Mouse (Mus musculus) heart, embryonic 16.5 days (tissue): Measurements from ENCODE around the gene Sema5b. TPM values are rescaled to one million over a fixed set of nuclear protein-coding genes. Genes with fewer than 3 reads are reported as not detected.

Experiments
- ATAC-seq: fragments of 200-750 bp; cut with Nextera tagmentation; replicated peaks from 2 replicates; pipeline ENCODE4 v1.8.0; 2017; ENCODE audit warnings: moderate number of reproducible peaks; ENCODE audit not compliant: insufficient read depth, low FRiP score; ENCODE audit errors: extremely low read depth
- H3K27ac ChIP-seq: fragments of 300-500 bp; sonication (generic); 2 replicates; pipeline ENCODE4 v1.5.1; 2014; ENCODE audit warnings: mild to moderate bottlenecking, low read length, control low read depth, moderate library complexity
- H3K27me3 ChIP-seq: fragments of 300-500 bp; sonication (generic); 2 replicates; pipeline ENCODE4 v1.6.1; 2014; ENCODE audit warnings: low read length, mixed read lengths; ENCODE audit not compliant: control insufficient read depth, insufficient read depth
- H3K36me3 ChIP-seq: fragments of 300-500 bp; sonication (generic); 2 replicates; pipeline ENCODE4 v1.6.1; 2014; ENCODE audit not compliant: control insufficient read depth, insufficient read depth
- H3K4me1 ChIP-seq: fragments of 300-500 bp; sonication (generic); 2 replicates; pipeline ENCODE4 v1.6.1; 2014; ENCODE audit warnings: low read length, mixed read lengths; ENCODE audit not compliant: control insufficient read depth, insufficient read depth
- H3K4me2 ChIP-seq: fragments of 300-500 bp; sonication (generic); 2 replicates; pipeline ENCODE4 v1.6.1; 2014; ENCODE audit warnings: low read depth, mild to moderate bottlenecking, control low read depth, low read length
- H3K4me3 ChIP-seq: fragments of 300-500 bp; sonication (generic); 2 replicates; pipeline ENCODE4 v1.5.1; 2014; ENCODE audit warnings: mild to moderate bottlenecking, control low read depth, low read length
- H3K9ac ChIP-seq: fragments of 300-500 bp; sonication (generic); 2 replicates; pipeline ENCODE4 v1.6.1; 2014; ENCODE audit warnings: low read length, control low read depth
- H3K9me3 ChIP-seq: fragments of 300-500 bp; sonication (generic); replicated peaks from 2 replicates; pipeline ENCODE4 v1.6.1; 2016; ENCODE audit warnings: low read length; ENCODE audit not compliant: control insufficient read depth
- WGBS: fragments of 180-500 bp; shearing (Covaris S2); extraction: QIAGEN DNeasy Blood & Tissue Kit; methylation state at CpG from one replicate; pipeline ENCODE4 v1.1.7; 2014; 5-methylcytosine and 5-hydroxymethylcytosine counted together
- polyA plus RNA-seq: library from polyadenylated mRNA; unstranded; fragments of >200 nt; fragmentation: Nextera tagmentation; extraction: Ambion mirVana; gene quantifications from 2 replicates; pipeline ENCODE4 v1.2.1, GENCODE M21; 2015

Sema5b gene
- polyA plus RNA-seq, 1 experiment from 2014 or later = 3.1 TPM

DNA sequence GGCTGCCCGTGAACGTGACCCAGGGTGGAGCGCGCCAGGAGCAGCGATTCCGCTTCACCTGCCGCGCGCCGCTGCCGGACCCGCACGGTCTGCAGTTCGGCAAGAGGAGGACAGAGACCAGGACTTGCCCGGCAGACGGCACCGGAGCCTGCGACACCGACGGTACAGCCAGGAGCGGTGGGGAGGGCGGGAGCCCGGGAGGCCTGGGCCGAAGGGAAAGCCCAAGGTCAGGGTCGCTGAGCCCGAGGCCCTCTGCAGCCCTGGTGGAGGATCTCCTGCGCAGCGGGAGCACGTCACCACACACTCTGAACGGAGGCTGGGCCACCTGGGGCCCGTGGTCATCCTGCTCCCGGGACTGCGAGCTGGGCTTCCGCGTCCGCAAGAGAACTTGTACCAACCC lies 119.3 kb downstream of the Sema5b start:
- 4% methylated on average over 35 of the region's 36 CpGs for WGBS
- peak overlapping the region; percentile 62 for H3K9ac ChIP-seq
- H3K27ac ChIP-seq = no peak overlapping the region
- ATAC-seq = no peak
- H3K4me2 ChIP-seq = peak overlapping the region; percentile 81
- peak overlapping the region; percentile 54 for H3K4me3 ChIP-seq
- H3K4me1 ChIP-seq = 0 out of 2 replicates have a peak, but pooled peaks cover 2% of the 10 kb centered on the region
- H3K36me3 ChIP-seq = no peaks in the 10 kb centered on the region
- no peaks in the 10 kb centered on the region for H3K9me3 ChIP-seq
- H3K27me3 ChIP-seq = peaks cover 42% of the 10 kb centered on the region

- Histone ChIP-seq H3K36me3 (no peaks in the 10 kb centered on the region), H3K4me2 (no peak overlapping the region), H3K9me3 (no peaks in the 10 kb centered on the region), H3K27ac (no peak overlapping the region), H3K27me3 (peaks cover 25% of the 10 kb centered on the region), H3K4me3 (no peak overlapping the region), H3K4me1 (0 out of 2 replicates have a peak, but pooled peaks cover 2% of the 10 kb centered on the region), H3K9ac (no peak overlapping the region)
- WGBS = 91% methylated on average over 9 of the region's 9 CpGs
- no peak for ATAC-seq
Observed at GRCm38 (mm10) chr16:35663831-35664414, 123.0 kb downstream of the Sema5b start.

DNA sequence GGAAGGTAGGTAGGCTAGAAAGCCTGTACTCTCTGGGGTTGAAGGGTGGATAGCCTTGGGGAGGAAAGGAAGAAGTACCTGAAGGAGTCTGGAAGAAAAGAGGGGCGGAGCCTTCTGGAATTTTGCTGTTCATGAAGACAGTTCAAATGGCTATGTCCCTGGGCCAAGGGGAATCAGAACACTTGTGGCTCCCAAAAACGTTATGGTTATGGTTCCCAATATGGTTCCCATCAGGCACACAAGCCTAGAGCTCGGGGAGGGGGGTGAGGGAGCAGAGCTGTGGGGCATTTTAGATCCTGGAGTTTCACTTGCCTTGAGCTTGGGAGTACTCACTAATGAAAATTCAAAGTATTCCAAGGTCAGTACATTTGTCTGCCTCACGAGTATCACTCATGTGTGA lies 123.9 kb downstream of the Sema5b start:
- no peak overlapping the region for H3K9ac ChIP-seq

GRCm38 (mm10) chr16:35677511-35678113 lies 136.7 kb downstream of the Sema5b start:
- H3K36me3 ChIP-seq = no peaks in the 10 kb centered on the region
- WGBS = 35% methylated on average over 8 of the region's 8 CpGs
- ATAC-seq = no peak

More for the DNA sequence above, 123.9 kb downstream of the Sema5b start:
- no peak overlapping the region for H3K27ac ChIP-seq
- H3K36me3 ChIP-seq = no peaks in the 10 kb centered on the region
- no peaks in the 10 kb centered on the region for H3K9me3 ChIP-seq
- no peak overlapping the region for H3K4me2 ChIP-seq
- no peak for ATAC-seq
- no peak overlapping the region for H3K4me3 ChIP-seq
- WGBS = 70% methylated on average over 4 of the region's 4 CpGs
- H3K27me3 ChIP-seq = peaks cover 16% of the 10 kb centered on the region
- H3K4me1 ChIP-seq = 0 out of 2 replicates have a peak, but pooled peaks cover 2% of the 10 kb centered on the region

DNA sequence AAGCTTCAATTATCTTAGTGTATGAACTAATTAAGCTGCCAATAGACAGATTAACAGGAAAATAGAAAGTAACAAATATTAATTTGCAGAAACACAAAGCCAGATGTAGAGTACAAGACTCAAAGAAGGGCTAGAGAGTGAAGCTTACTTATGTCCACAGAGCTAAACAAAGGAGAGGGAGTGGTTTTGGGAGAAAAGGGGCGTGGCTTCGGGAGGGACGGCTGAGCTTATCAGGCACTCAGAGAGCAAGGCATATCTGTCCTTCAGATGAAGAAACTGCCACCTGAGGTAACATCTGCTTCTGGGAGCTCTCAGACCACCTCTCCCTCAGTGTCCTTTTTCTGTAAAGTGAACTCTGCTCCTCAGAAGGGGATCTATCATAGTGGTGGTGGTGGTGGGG lies 137.5 kb downstream of the Sema5b start:
- H3K4me2 ChIP-seq = no peak overlapping the region
- no peaks in the 10 kb centered on the region for H3K27me3 ChIP-seq
- H3K4me3 ChIP-seq = no peak overlapping the region
- no peaks in the 10 kb centered on the region for H3K9me3 ChIP-seq
- ATAC-seq = no peak
- H3K27ac ChIP-seq = no peak overlapping the region
- H3K36me3 ChIP-seq = no peaks in the 10 kb centered on the region
- WGBS = 13% methylated on average over 3 of the region's 3 CpGs
- peaks cover 8% of the 10 kb centered on the region for H3K4me1 ChIP-seq
- H3K9ac ChIP-seq = no peak overlapping the region

More at GRCm38 (mm10) chr16:35677511-35678113, 136.7 kb downstream of the Sema5b start:
- no peak overlapping the region for H3K4me2 ChIP-seq
- H3K9ac ChIP-seq = no peak overlapping the region
- peaks cover 8% of the 10 kb centered on the region for H3K4me1 ChIP-seq
- no peak overlapping the region for H3K27ac ChIP-seq
- H3K4me3 ChIP-seq = no peak overlapping the region
- no peaks in the 10 kb centered on the region for H3K27me3 ChIP-seq
- no peaks in the 10 kb centered on the region for H3K9me3 ChIP-seq

- H3K9me3 ChIP-seq = no peaks in the 10 kb centered on the region
- H3K4me1 ChIP-seq = peaks cover 8% of the 10 kb centered on the region
- H3K4me3 ChIP-seq = no peak overlapping the region
- H3K9ac ChIP-seq = no peak overlapping the region
- no peaks in the 10 kb centered on the region for H3K27me3 ChIP-seq
- H3K4me2 ChIP-seq = no peak overlapping the region
- H3K27ac ChIP-seq = peak overlapping the region; percentile 86
- 51% methylated on average over 17 of the region's 17 CpGs for WGBS
- no peaks in the 10 kb centered on the region for H3K36me3 ChIP-seq
- peak; percentile 73 for ATAC-seq
Observed at GRCm38 (mm10) chr16:35681327-35682108, 140.6 kb downstream of the Sema5b start.

DNA sequence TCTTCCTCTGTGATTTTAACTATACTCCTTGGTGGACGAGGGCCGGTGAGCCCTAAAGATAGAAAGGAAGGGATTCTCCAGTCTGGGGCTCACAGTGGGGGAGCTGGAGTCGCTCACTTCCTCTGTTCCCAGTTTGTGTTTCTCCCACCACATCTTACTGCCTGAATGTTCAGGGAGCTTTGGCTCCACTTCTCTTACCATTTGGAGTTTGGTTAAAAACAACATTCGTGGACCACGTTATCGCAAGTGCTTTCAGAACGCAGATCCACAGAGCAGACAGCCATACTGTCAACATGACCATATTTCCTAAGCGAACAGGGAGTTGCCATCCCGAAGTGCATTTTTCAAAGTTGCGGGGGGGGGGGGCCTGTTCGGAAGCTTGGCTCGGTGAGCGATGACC lies 144.1 kb downstream of the Sema5b start:
- H3K9ac ChIP-seq = no peak overlapping the region
- H3K9me3 ChIP-seq = no peaks in the 10 kb centered on the region
- H3K36me3 ChIP-seq = no peaks in the 10 kb centered on the region
- no peak overlapping the region for H3K4me2 ChIP-seq
- no peak overlapping the region for H3K27ac ChIP-seq
- WGBS = 73% methylated on average over 13 of the region's 13 CpGs
- ATAC-seq = no peak
- H3K27me3 ChIP-seq = no peaks in the 10 kb centered on the region
- peaks cover 8% of the 10 kb centered on the region for H3K4me1 ChIP-seq
- no peak overlapping the region for H3K4me3 ChIP-seq

- 70% methylated on average over 7 of the region's 7 CpGs for WGBS
- Histone ChIP-seq H3K36me3 (no peaks in the 10 kb centered on the region), H3K27ac (no peak overlapping the region), H3K9me3 (no peaks in the 10 kb centered on the region), H3K4me1 (peaks cover 2% of the 10 kb centered on the region), H3K9ac (no peak overlapping the region), H3K4me2 (no peak overlapping the region), H3K4me3 (no peak overlapping the region), H3K27me3 (no peaks in the 10 kb centered on the region)
- no peak for ATAC-seq
Observed at GRCm38 (mm10) chr16:35686491-35686890, 145.5 kb downstream of the Sema5b start.

DNA sequence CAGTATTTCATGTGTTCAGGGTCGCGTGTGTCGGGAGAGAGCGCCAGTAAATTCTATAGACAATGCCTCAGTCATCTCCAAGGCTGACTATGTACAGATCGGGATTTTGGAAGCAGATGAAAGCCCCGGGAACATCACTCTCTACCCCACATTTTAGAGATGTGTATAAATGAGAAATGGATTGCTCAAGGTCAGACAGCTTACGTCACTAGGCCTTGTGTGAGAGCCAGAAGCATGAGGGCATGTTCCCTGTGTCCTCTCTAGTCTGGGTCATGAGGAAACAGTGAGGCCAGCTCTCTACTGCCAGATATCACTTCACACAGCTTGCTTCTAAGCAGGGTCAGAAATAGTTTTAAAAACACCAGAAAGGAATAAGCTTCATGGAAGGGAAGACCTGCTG lies 150.7 kb downstream of the Sema5b start:
- ATAC-seq = no peak
- H3K9ac ChIP-seq = no peak overlapping the region
- H3K27ac ChIP-seq = no peak overlapping the region
- 0 out of 2 replicates have a peak, but pooled peaks cover 3% of the 10 kb centered on the region for H3K36me3 ChIP-seq
- H3K9me3 ChIP-seq = 0 out of 2 replicates have a peak, but pooled peaks cover 3% of the 10 kb centered on the region
- H3K4me1 ChIP-seq = no peaks in the 10 kb centered on the region
- no peak overlapping the region for H3K4me3 ChIP-seq
- H3K27me3 ChIP-seq = no peaks in the 10 kb centered on the region
- WGBS = 80% methylated on average over 7 of the region's 7 CpGs
- H3K4me2 ChIP-seq = no peak overlapping the region
